Mouse (Mus musculus): ENCODE measurements at regions not wholly inside any gene's neighbourhood (a gene's known extent, or its start where the extent isn't known, plus 50 kb on each side); places are given as distances from the start of the nearest gene placed in this dataset.

DNA sequence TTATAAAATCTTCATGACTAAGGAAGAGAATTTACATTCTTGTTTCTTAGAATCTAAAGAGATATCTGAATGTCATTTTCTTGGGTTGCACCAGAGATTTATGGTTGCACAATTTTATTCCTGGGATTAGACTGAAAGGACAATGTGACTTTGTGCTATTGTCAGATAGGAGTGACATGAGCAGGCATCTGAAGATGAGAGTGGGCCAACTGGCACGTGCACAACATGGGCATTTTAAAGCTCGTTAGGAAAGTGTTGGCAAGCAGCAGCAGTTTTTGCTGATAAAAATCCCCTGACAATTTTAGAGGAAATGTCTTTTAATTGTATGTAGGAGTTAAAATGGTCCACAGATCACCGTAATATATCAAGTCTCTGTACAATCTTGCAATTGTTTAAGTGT is 178.9 kb upstream of the Tecrl start:
- no peak for DNase-seq (ENCODE audit: low spot score)

DNA sequence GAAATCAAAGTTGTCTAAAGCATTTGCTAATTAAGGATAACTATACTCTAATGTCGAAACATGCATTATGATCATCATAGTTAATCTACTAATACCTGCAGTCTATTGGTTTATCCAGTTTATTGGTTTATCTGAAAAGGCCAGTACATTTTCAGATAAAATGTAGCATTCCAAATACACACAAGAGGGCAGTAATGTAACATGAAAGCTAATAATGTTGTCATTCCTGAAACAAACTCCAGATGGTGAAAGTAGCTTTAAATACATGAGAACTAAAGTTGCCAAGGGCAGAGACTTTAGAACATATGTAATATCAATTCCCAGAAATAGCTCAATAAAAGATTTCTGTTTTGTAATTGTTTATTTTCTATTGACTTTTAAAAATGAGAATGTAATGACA is 163.7 kb upstream of the Tecrl start:
- DNase-seq (ENCODE audit: low spot score), result peak; percentile 33

DNA sequence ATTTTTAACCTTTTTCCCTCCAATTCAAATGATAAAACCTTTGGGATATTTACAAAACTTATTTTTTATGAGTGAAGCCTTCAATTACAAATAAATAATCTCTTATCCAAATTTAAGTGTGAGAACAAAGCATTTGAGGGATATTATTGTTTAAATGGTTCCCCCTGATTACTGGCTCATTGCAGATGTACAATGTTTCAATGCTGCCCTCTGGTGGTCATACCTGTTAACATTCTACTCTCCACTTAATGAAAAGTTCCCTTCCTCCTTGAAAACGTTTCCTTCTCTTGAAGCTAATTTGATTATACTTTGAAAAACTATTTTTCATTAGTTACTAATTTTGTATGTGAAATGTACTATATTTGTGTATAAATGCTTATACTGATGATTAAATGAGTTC is 129.1 kb upstream of the Tecrl start:
- peak; percentile 33 for DNase-seq (ENCODE audit: low spot score)

DNA sequence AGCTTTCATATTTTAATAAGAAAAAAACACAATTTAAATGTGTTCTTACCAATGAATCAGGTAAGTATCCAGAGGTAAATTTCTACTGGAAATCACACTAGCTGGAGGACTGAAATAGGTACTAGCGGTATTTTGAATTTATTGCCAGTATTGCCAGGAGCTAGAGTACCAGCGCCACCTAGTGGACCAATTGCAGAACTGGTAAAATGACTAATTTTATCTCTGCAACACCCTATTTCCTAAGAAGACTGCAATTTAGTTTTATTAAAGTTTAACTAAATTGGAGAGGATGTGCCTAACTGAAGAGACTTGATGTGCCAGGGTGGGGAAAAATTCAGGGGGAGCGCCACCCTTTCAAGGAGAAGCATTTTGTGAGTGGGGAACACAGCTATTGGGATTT is 85.3 kb upstream of the Tecrl start:
- peak; percentile 53 for DNase-seq (ENCODE audit: low spot score)

DNA sequence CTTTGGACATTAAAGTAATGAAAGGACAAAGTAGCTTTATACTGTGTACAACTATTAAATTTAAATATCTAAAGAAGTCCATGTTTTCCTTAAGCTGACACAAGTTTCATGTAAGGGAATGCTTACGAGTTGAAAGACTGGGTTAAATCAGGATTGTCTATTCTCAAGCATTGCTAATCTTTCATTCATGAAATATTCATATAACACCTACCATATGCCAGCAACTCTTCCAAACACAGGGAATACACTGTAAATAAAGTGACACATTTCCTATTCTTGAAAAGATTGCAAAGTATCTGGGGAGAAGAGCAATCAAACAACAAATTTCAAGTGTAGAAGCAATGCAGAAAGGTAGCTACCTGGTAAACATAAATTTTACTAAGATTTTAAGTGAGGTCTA is 81.5 kb upstream of the Tecrl start:
- DNase-seq (ENCODE audit: low spot score), result no peak

DNA sequence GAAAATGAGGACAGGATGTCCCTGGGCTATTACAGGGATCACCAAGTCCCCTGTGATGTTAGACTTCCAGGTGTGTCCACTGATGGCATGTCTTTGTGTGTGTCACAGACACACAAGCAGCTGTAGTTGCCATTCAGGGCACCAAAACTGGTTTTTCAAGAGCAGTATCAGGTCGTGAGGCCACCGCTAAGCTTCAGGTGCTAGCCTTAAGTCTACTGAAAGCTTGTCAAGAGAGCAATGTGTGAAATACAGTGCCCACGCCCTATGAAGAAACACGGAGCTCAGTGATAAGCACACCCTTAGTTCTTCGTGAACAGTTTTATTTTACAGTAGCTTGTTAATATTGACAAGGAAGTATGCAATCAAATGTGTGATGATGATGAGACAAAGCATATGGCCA is 66.7 kb upstream of the Tecrl start:
- no peak for DNase-seq (ENCODE audit: low spot score)

DNA sequence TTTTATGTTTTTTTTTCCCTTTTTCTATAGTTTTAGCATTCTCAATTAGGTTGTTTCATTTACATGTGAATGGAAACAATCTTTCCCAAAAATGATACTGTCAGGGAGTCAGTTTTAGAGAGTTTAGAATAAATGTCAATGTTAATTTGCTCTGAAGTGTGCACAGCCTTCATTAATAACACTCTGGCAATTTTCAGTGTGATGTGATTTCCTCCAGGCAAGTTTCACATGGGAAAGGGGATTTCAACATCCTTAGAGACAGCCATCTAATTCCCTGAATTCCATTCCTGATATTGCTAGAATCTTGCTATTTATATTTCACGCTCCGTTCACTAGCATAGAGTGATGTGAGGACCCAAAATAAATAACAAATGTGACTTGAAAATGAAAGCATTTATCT is 55.2 kb upstream of the Tecrl start:
- no peak for DNase-seq (ENCODE audit: low spot score)

DNA sequence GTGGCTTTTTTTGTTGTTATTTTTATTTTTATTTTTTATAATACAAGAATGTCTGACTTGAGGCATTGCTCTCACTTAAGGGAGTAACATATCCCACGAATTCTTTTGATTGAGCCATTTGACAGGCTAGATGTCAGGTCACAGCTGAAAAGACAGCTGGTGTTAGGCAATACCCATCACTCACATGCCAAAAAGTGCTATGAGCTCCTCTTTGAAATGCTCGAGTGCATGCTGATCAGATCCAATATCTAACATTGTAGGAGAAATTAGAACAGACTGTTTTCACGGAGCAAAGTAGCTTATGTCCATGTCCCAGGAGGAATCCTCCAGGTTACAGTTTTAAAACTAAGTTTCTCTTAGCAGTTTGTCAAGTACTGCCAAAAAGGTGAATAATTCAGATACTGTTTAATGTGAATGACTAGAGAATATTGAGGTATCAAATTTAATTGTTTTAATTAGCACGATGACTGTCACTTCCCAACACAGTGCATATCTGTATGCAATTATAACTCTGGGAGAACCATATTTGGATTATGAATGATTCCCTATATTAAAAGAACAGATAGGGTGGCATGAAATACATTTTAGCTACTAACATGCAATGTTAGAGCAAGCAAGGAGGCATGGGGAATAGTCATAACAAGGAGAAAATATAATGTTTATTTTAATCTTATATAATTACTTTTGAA is 50.4 kb upstream of the Tecrl start:
- DNase-seq (ENCODE audit: low spot score), result no peak
